Mouse (Mus musculus) G1E (cell line): ENCODE data around the gene Ehf.

Experiments
- CTCF ChIP-seq: IDR thresholded peaks from 2 replicates; pipeline ENCODE4 v1.5.1; 2012; ENCODE audit warnings: low read depth, low read length, inconsistent platforms, mixed read lengths
- POLR2AphosphoS5 ChIP-seq: IDR thresholded peaks from 2 replicates; pipeline ENCODE4 v1.6.1; 2012; ENCODE audit warnings: low read depth, low read length, inconsistent platforms; ENCODE audit not compliant: insufficient replicate concordance
- TAL1 ChIP-seq: conservative IDR thresholded peaks from 2 replicates; pipeline ENCODE4 v1.6.1; 2012; ENCODE audit warnings: low read depth, low read length, inconsistent platforms, mixed read lengths

DNA sequence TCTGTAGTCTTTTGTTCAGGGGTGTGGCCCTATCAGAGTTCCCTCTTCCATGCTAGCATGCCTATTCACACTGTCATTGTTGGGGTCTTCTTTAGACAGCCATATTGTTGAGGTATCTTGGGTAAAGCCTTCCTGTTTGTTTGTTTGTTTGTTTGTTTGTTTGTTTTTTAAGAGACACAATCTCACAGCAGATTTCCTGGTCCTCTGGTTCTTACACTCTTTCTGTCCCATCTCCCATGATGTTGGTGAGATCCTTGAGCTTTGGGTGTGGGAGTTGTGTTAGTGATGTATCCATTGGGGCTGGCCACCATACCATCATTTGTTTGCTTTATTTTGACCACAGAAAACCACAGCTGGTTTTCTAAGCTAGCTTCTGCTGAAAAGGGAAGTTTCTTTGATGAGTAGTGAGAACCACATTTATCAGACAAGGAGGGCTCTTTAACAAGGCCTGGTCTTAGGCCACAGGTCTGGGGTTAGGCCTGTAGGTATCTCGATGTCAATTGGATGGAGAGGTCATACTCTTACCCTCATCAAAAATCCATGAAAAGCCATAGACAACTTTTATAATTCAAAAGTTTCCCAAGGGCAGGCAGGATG, 38.4 kb upstream of the Ehf start:
- no peak for TF ChIP-seq CTCF
- TF ChIP-seq TAL1, result no peak
- no peak for TF ChIP-seq POLR2AphosphoS5
